Mouse (Mus musculus) thymus, adult 2 months (tissue): ENCODE measurements around the gene Mdga1.

Experiments
- CTCF ChIP-seq: fragments of 200-500 bp; IDR thresholded peaks from 2 replicates; pipeline ENCODE4 v1.5.1; 2012; ENCODE audit warnings: mild to moderate bottlenecking, control low read depth, low read length, moderate library complexity, borderline replicate concordance; ENCODE audit not compliant: control insufficient read depth, poor library complexity, insufficient read depth; ENCODE audit errors: extremely low read depth
- POLR2A ChIP-seq: fragments of 200-500 bp; IDR thresholded peaks from 2 replicates; pipeline ENCODE4 v1.6.1; 2012; ENCODE audit warnings: mild to moderate bottlenecking, low read length, control low read depth, moderate library complexity; ENCODE audit not compliant: control insufficient read depth, poor library complexity, insufficient read depth; ENCODE audit errors: extremely low read depth

DNA sequence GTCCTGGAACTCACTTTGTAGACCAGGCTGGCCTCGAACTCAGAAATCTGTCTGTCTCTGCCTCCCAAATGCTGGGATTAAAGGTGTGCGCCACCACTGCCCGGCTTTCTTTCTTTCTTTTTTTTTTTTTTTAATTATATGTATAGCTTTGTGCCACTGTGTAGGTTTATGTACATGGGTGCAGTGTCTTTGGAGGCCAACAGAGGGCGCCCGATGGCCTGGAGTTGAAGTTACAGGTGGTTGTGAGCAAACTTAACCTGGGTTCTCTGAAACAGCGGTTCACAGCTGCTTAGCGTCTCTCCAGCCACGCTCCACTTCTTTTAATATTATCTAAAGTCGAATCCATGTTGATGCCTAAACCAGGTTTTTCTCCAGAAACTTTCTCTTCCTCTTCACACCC, 185.1 kb downstream of the Mdga1 start:
- TF ChIP-seq CTCF: no peak
- no peak for TF ChIP-seq POLR2A
